Mouse (Mus musculus) E14TG2a.4 (cell line): ENCODE measurements around the gene Ptprn2.

Source experiments
- CTCF ChIP-seq: conservative IDR thresholded peaks from 2 replicates; pipeline ENCODE4 v1.5.1; 2014; ENCODE audit warnings: low read length
- POU5F1 ChIP-seq: IDR thresholded peaks from 2 replicates; pipeline ENCODE4 v1.6.1; 2014; ENCODE audit warnings: low read length, borderline replicate concordance

DNA sequence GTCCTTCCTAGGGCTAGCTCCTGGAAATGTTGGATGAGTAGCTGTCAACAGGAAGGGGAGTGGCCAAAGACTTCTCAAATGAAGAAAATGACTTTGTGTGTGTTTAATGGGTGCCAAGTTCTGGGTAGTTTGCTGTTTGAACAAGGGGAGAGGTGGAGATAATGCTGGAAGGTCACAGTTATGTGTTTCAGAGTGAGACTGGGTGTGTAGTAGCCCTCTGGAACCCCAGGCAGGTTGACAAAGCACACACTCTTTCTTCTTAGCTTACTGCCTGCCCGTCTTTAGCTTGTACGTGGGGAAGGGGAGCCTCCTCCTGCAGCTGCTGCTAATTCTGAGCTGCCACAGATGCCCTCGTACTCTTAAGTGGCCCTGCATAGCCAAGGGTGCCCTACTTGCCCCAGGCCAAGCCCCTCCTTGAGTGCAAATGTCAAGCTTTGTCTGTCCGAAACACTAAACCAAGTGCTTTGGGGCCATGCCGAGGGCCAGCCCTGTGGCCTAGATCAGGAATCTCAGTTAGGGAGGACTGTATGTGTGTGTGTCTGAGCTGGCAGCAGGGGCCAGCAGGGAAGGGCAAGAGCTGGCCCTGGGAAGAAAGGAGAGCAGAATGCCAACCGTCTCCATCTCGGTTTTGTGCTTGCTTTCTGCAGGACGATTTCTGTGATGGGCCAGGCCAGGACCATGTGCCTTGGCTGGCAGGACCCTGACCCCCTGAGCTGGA is 95.5 kb downstream of the Ptprn2 start:
- TF ChIP-seq CTCF (no peak), POU5F1 (no peak)
